8 mouse cellular contexts compared by ENCODE assay signal in the genomic region with DNA sequence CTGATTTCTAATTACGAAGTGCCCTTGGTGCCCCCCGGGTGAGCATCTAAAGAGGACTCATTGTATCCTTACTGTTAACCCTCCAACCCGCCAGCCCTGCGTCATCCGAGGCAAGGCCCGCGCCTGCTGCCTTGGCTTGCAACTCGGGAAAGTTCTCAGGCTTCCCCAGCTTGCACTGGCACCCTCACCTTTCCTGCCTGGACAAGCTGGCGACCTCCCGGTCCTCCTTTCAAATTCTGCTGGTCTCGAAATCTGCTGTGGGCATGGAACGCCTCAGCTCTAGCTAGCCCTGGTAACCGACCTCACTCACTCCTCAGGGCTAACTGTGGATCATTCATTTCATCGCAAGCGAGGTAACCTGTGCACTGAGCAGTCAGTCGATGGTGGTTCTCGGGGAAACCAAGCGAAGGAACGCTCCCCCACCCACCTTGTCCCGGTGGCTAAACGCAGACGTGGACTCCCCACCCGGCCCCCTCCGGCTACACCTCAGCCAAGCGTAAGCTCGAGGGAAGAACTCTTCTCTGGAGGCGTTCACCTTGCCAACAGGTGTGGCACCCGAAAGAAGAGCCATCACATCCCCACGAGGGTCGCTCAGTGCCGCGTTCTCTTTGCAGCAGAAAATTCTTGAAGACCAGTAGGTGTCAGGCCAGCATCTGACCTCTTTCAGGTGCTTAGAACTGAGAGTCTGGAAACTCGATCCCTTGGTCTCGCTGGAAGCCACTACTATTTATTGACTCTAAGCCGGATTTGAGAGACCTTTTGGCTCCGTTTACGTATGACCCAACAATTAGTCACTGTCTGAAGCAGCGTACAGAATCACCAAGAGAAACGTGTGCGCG. TPM values are rescaled to one million over a fixed set of nuclear protein-coding genes. Genes with fewer than 3 reads are reported as not detected.
DNase-seq lines count a peak whose midpoint lies in the region; ATAC-seq and TF ChIP-seq lines count a peak whose summit lies in the region.

No protein-coding gene starts in this region.

- peak; percentile 5; the same call in 1 of the 2 replicates for ATAC-seq in forebrain, embryonic 13.5 days
- ATAC-seq in intestine, embryonic 16.5 days, result peak; percentile 3; the same call in 1 of the 2 replicates
- no peak for ATAC-seq in lung, postnatal 0 days

- peak overlapping the region; percentile 98; the same call in 1 of the 2 replicates for H3K27ac ChIP-seq in forebrain, embryonic 13.5 days
- peak overlapping the region; percentile 97 for H3K27ac ChIP-seq in intestine, embryonic 16.5 days (ENCODE audit: low read length)
- peak overlapping the region; percentile 99 for H3K27ac ChIP-seq in lung, postnatal 0 days (ENCODE audit: low read length)

- H3K36me3 ChIP-seq in forebrain, embryonic 13.5 days (ENCODE audit: poor library complexity, severe bottlenecking), result no peaks in the 10 kb centered on the region
- H3K36me3 ChIP-seq in intestine, embryonic 16.5 days (ENCODE audit: control insufficient read depth, insufficient read depth, low read length), result no peaks in the 10 kb centered on the region
- H3K36me3 ChIP-seq in lung, postnatal 0 days (ENCODE audit: insufficient read depth, low read length), result no peaks in the 10 kb centered on the region

- H3K9me3 ChIP-seq in forebrain, embryonic 13.5 days (replicated peaks), result no peaks in the 10 kb centered on the region
- H3K9me3 ChIP-seq in intestine, embryonic 16.5 days (ENCODE audit: control insufficient read depth, low read length), result no peaks in the 10 kb centered on the region
- no peaks in the 10 kb centered on the region for H3K9me3 ChIP-seq in lung, postnatal 0 days (ENCODE audit: low read length)

- peaks cover 37% of the 10 kb centered on the region for H3K4me1 ChIP-seq in forebrain, embryonic 13.5 days
- H3K4me1 ChIP-seq in intestine, embryonic 16.5 days (ENCODE audit: control insufficient read depth, insufficient read depth, low read length), result peaks cover 23% of the 10 kb centered on the region
- peaks cover 12% of the 10 kb centered on the region; the same call in 1 of the 2 replicates for H3K4me1 ChIP-seq in lung, postnatal 0 days (ENCODE audit: insufficient read depth, low read depth, low read length)

- peak overlapping the region; percentile 94 for H3K9ac ChIP-seq in forebrain, embryonic 13.5 days
- peak overlapping the region; percentile 97 for H3K9ac ChIP-seq in intestine, embryonic 16.5 days (ENCODE audit: low read depth, low read length)
- H3K9ac ChIP-seq in lung, postnatal 0 days (replicated peaks; ENCODE audit: low read depth), result peak overlapping the region; percentile 98

- 0 out of 2 replicates have a peak, but pooled peaks have one; percentile 26 for TF ChIP-seq EP300 in lung, postnatal 0 days (IDR thresholded peaks at IDR 0.05)

- peak overlapping the region; percentile 93 for H3K4me2 ChIP-seq in forebrain, embryonic 13.5 days
- H3K4me2 ChIP-seq in intestine, embryonic 16.5 days (ENCODE audit: low read depth, low read length), result peak overlapping the region; percentile 73
- H3K4me2 ChIP-seq in lung, postnatal 0 days (replicated peaks; ENCODE audit: low read depth, low read length), result peak overlapping the region; percentile 85

- WGBS in forebrain, embryonic 13.5 days, result under 1% methylated on average over 41 of the region's 41 CpGs
- WGBS in intestine, embryonic 16.5 days, result under 1% methylated on average over 41 of the region's 41 CpGs
- WGBS in lung, postnatal 0 days, result under 1% methylated on average over 41 of the region's 41 CpGs

- no peak for TF ChIP-seq CTCF in lung, postnatal 0 days (IDR thresholded peaks at IDR 0.05)

- H3K4me3 ChIP-seq in forebrain, embryonic 13.5 days, result peak overlapping the region; percentile 88
- peak overlapping the region; percentile 94 for H3K4me3 ChIP-seq in intestine, embryonic 16.5 days (ENCODE audit: low read length)
- peak overlapping the region; percentile 98 for H3K4me3 ChIP-seq in lung, postnatal 0 days (ENCODE audit: low read depth, low read length)

- DNase-seq in ovary, postnatal 36 days (ENCODE audit: low spot score), result peak; percentile 27
- no peak for DNase-seq in ovary, postnatal 14 days (ENCODE audit: low spot score)
- peak; percentile 66 for DNase-seq in brain, adult 2 months (ENCODE audit: low read depth, low spot score)
- DNase-seq in lung, postnatal 0 days (ENCODE audit: low spot score), result peak; percentile 79
- DNase-seq in retina, embryonic 14.5 days (ENCODE audit: low spot score), result peak; percentile 46
- no peak for DNase-seq in layer of hippocampus, adult 18-20 months (ENCODE audit: low spot score in 2 of 2)

- H3K27me3 ChIP-seq in forebrain, embryonic 13.5 days, result peaks cover 3% of the 10 kb centered on the region; the same call in 1 of the 2 replicates
- H3K27me3 ChIP-seq in intestine, embryonic 16.5 days (replicated peaks; ENCODE audit: control insufficient read depth, insufficient read depth, low read length), result no peaks in the 10 kb centered on the region
- no peaks in the 10 kb centered on the region for H3K27me3 ChIP-seq in lung, postnatal 0 days (replicated peaks; ENCODE audit: insufficient read depth, low read length)

RNA-seq across cellular contexts. Expression of gene Atxn1, which starts 1.0 kb away (rescaled TPM):
- 7.7 and 8.7 TPM in 2 replicates for polyA plus RNA-seq in forebrain, embryonic 13.5 days (2015; fragmentation: Nextera tagmentation; extraction: Ambion mirVana)
- 5.0 and 5.3 TPM in 2 replicates for polyA plus RNA-seq in intestine, embryonic 16.5 days (2015; fragmentation: Nextera tagmentation; extraction: Ambion mirVana)
- polyA plus RNA-seq in lung, postnatal 0 days (2015; fragmentation: Nextera tagmentation; extraction: Ambion mirVana), result 11.9 and 14.7 TPM in 2 replicates
- total RNA-seq in layer of hippocampus, adult 18-20 months (2021), result 100 to 1,000 TPM; 117 to 121 TPM

Comparison
In these comparisons a context has a peak if more than half of its experiments do, and no peak if none do; other contexts are left out.
1. DNase-seq: peak in ovary, postnatal 36 days (single experiment), brain, adult 2 months (single experiment), lung, postnatal 0 days (single experiment) and retina, embryonic 14.5 days (single experiment); none in ovary, postnatal 14 days (single experiment) and layer of hippocampus, adult 18-20 months (0 of 2).
2. Peak in every context shown above with its lines, with median percentiles within 50 percentile points of each other: H3K27ac ChIP-seq, H3K4me2 ChIP-seq, H3K4me3 ChIP-seq and H3K9ac ChIP-seq.